In the genomic region with DNA sequence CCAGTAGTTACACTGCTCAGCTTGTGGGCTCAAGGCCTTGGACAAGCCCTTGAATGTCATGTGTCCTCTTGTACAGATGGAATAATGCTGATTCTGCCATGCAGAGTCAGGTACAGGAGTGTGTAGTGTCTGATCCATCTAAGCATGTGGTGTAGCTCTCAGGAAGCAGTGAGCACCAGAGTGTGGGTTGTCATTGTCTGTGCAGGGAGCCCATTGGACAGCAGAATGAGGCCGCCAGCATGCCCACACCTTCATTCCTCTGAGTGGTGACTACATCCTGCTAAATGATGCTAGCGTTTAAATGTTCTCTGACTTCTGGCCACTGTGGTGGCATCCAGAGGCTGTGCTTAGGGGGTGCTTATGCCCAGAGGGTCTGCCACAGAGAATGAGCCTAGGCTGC, we compare ENCODE assay signal across 19 mouse cellular contexts.
DNase-seq lines count a peak whose midpoint lies in the region; TF ChIP-seq lines count a peak whose summit lies in the region.
"Had no signal": no experiment of that assay in that cellular context is flagged by ENCODE, and none has a peak within 500 bp of the region (broad histone marks: within the 10 kb centered on the region; RNA-seq: fewer than 3 reads in every experiment).

No protein-coding gene starts in this region.

- peaks cover 8% of the 10 kb centered on the region for H3K4me1 ChIP-seq in cortical plate, adult 2 months (ENCODE audit: control insufficient read depth, insufficient read depth, low read length)
- H3K4me1 ChIP-seq: embryonic facial prominence, embryonic 13.5 days; forebrain, embryonic 12.5 days; heart, embryonic 13.5 days had no signal

- no peak for DNase-seq in layer of hippocampus, adult 2 months (ENCODE audit: low spot score in 2 of 2)
- no peak for DNase-seq in layer of hippocampus, adult 11-12 months (ENCODE audit: low spot score)
- peak; percentile 55 for DNase-seq in right cerebral cortex, adult 18-20 months
- DNase-seq in right cerebral cortex, postnatal 14 days = no peak
- no peak for DNase-seq in c-Kit-positive CD71-positive TER-119-positive erythroid progenitor cells, embryonic 14.5 days (ENCODE audit: low spot score)
- DNase-seq: adrenal gland, adult 2 months; adrenal gland, postnatal 25 days; cerebellum, adult 11-12 months; cerebellum, adult 9-10 months; cerebellum, postnatal 25 days; gastrocnemius, adult 2 months; gastrocnemius, postnatal 25 days; heart, postnatal 10 days; heart, postnatal 4 days had no signal

- no peak for TF ChIP-seq CTCF in layer of hippocampus, adult 2 months (conservative IDR thresholded peaks at IDR 0.05)
- TF ChIP-seq CTCF in cortical plate, adult 2 months (IDR thresholded peaks at IDR 0.05; ENCODE audit: extremely low read depth, insufficient read depth, low read length) = no peak

- no peak for TF ChIP-seq POLR2A in cortical plate, adult 2 months (IDR thresholded peaks at IDR 0.05; ENCODE audit: extremely low read depth, insufficient read depth, low read length)

- 0 out of 2 replicates have a peak overlapping the region, but pooled peaks have one; percentile 10 for H3K27ac ChIP-seq in layer of hippocampus, adult 2 months
- peak overlapping the region; percentile 75 for H3K27ac ChIP-seq in cortical plate, adult 2 months (ENCODE audit: insufficient read depth, low read length)
- H3K27ac ChIP-seq: embryonic facial prominence, embryonic 13.5 days; forebrain, embryonic 12.5 days; gastrocnemius, adult 2 months; heart, embryonic 13.5 days; hindbrain, embryonic 12.5 days had no signal

- no peak overlapping the region for H3K4me3 ChIP-seq in layer of hippocampus, adult 2 months
- no peak overlapping the region for H3K4me3 ChIP-seq in cortical plate, adult 2 months (ENCODE audit: insufficient read depth, low read length)
- H3K4me3 ChIP-seq: embryonic facial prominence, embryonic 13.5 days; forebrain, embryonic 12.5 days; gastrocnemius, adult 2 months; heart, embryonic 13.5 days; hindbrain, embryonic 12.5 days had no signal
